Mouse (Mus musculus): ENCODE measurements at regions not wholly inside any gene's neighbourhood (a gene's known extent, or its start where the extent isn't known, plus 50 kb on each side); places are given as distances from the start of the nearest gene placed in this dataset.
"Not testable (repeated sequence)": the region's sequence is repeated elsewhere in the genome, so short reads cannot be mapped to it uniquely, and the experiment has no call there.

DNA sequence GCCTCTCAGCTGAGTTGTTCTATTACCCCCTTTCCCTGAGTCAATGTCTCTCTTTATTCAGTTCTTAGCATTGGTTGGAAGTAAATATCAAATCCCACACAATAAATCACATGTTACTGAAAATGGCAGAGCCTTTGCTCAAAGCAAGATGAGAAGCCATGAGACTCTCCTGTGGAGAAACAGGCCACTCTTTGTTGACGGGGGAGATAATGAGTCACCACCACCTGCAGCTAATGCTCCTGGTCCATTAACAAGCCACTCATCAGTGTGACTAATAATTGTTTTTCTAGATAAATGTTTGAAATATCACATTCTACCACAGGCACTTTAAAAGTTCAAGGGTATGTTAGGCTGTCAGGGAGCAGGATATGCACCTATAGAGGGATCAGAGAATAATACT, 61.0 kb upstream of the Galnt18 start:
- DNase-seq = no peak

DNA sequence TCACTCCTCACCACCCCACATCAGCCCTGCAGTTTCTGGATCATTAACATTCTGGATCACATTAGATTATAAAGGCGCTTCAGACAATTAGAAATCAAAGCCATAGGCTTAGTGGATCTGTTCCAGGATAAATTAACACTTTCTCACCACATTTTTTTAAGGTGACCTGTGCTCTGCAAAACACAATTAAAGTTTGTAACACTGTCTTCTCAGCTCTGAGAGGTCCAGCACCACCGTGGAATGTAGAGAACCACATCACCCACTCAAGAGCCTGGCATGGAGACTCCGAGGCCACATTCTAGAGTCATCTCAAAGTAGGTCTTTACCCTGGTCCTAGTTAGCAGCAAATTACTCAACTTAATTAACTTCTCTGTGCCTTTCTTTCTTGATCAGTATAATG, 58.4 kb upstream of the Galnt18 start:
- no peak for DNase-seq

DNA sequence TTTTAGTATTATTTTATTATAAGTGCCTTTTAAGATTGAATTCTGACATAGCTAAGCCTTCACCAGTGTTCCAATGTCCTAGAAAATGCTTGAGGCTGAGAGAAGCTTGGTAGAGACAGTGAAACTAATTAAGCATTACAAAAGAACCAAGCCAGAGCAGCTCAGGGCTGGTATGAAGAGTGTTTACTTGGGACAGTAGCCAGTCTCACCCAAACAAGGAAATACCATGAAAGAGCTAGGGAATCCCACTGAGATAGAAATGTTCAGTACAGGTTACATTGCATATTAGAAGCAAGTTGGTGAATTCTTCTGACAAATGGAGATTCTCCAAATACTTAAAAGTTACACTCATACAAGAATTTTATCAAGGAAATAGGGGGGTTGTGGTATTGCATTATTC, 54.6 kb upstream of the Galnt18 start:
- DNase-seq = not testable (repeated sequence)

- DNase-seq = no peak
Measured at GRCm38 (mm10) chr7:111829931-111830330, 50.2 kb upstream of the Galnt18 start.
